Mouse (Mus musculus) testis, adult 2 months (tissue): ENCODE measurements around the gene Rfng.

Experiments used
- CTCF ChIP-seq: fragments of 200-500 bp; IDR thresholded peaks from 2 replicates; pipeline ENCODE4 v1.5.1; 2012; ENCODE audit warnings: low read depth, mild to moderate bottlenecking, inconsistent platforms, low read length, moderate library complexity; ENCODE audit not compliant: control insufficient read depth, insufficient read depth, insufficient replicate concordance
- POLR2A ChIP-seq: fragments of 200-500 bp; IDR thresholded peaks from 2 replicates; pipeline ENCODE4 v1.6.1; 2012; ENCODE audit warnings: low read depth, mild to moderate bottlenecking, inconsistent platforms, low read length, moderate library complexity; ENCODE audit not compliant: control insufficient read depth

DNA sequence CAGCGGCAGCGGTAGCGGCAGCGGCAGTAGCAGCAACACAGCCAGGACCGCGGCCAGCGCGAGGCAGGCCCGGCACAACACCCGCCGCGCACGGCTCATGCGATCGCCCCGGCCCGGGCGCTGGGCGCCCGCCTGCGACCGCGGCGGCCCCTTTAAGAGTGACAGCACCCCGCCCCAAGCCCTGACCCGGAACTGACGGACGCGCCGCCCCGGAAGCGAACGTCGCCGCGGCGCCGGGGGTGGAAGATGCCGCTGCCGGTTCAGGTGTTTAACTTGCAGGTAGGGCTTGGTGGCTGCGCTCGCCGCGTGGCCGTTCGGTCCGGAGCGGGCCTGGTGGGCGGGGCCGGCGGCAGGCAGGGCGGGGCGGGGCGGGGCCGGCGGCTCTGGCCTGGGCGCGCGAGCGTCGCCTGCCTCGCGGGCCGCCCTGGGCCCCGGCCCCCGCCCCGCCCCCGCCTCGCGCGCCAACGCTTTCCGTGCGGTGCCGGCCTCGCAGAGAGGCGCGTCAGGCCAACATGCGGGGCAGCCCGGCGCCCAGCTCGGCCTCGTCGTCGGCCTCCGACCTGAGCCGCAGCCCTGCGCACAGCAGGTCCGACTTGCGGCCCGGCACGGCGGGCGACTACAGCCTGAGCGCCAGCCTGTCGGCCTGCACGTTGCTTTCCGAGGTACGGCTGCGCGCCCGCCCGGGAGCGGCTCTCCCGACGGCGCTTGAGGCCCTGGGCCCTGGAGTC lies at the start of gene Rfng, which contains the start of gene Gps1:
- TF ChIP-seq CTCF, result no peak
- peak; percentile 32; the same call in 1 of the 2 replicates for TF ChIP-seq POLR2A
